Mouse (Mus musculus): ENCODE measurements at regions not wholly inside any gene's neighbourhood (a gene's known extent, or its start where the extent isn't known, plus 50 kb on each side); places are given as distances from the start of the nearest gene placed in this dataset.

DNA sequence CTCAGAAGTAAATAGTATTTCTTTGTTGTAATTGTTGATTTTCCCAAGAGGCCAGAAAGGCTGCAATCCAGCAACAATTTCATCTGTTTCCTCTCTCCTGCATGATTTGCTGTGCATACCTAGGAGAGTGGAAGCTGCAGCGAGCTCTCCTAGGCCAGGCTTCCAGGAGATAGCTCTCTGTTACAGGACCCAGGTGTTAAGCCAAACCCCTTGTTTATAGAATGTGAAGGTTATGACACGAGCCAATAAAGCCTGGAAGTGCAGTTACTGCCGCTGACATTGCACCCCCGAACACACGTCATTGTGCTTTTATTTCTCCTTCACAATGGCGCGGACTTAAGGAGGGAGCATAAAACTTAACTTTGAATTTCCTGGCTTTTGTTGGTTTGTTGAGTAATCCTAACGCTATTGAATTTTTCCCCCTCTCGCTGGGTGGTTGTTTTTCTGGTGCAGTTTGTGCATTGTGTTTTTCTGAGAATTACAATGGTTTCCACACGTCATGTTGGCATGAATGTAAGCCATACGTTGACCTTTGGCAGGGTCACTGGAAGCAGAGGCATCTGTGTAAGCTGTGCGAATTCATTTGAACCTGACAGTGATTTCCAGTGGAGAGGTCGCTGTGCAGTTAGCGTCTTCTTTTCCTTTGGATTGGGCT, 145.1 kb downstream of the Mtx2 start:
- Histone ChIP-seq H3K4me3 (ENCODE audit: low read depth, low read length) (no peak overlapping the region), H3K36me3 (ENCODE audit: control insufficient read depth, insufficient read depth, low read length, poor library complexity, severe bottlenecking) (no peaks in the 10 kb centered on the region), H3K9me3 (replicated peaks; ENCODE audit: control insufficient read depth, insufficient read depth, low read length, poor library complexity, severe bottlenecking) (no peaks in the 10 kb centered on the region), H3K9ac (ENCODE audit: low read depth, poor library complexity, severe bottlenecking) (no peak overlapping the region), H3K4me1 (ENCODE audit: control insufficient read depth, insufficient read depth, low read length) (no peaks in the 10 kb centered on the region), H3K27ac (ENCODE audit: insufficient read depth, low read length) (no peak overlapping the region), H3K27me3 (ENCODE audit: control insufficient read depth, insufficient read depth, low read length, poor library complexity, severe bottlenecking) (no peaks in the 10 kb centered on the region)
- TF ChIP-seq EP300 (IDR thresholded peaks at IDR 0.05; ENCODE audit: insufficient read depth, low read depth, low read length): no peak
- TF ChIP-seq CTCF (IDR thresholded peaks at IDR 0.05; ENCODE audit: low read depth, low read length): no peak
- no peak for TF ChIP-seq POLR2A (IDR thresholded peaks at IDR 0.05; ENCODE audit: insufficient read depth, low read length)

GRCm38 (mm10) chr2:74973386-74973785, 147.8 kb downstream of the Mtx2 start:
- no peak for TF ChIP-seq EP300 (IDR thresholded peaks at IDR 0.05; ENCODE audit: insufficient read depth, low read depth, low read length)
- H3K4me1 ChIP-seq (ENCODE audit: control insufficient read depth, insufficient read depth, low read length): no peaks in the 10 kb centered on the region
- no peaks in the 10 kb centered on the region; the same call in 1 of the 2 replicates for H3K9me3 ChIP-seq (replicated peaks; ENCODE audit: control insufficient read depth, insufficient read depth, low read length, poor library complexity, severe bottlenecking)
- H3K36me3 ChIP-seq (ENCODE audit: control insufficient read depth, insufficient read depth, low read length, poor library complexity, severe bottlenecking): no peaks in the 10 kb centered on the region
- H3K27ac ChIP-seq (ENCODE audit: insufficient read depth, low read length): no peak overlapping the region
- no peaks in the 10 kb centered on the region; the same call in 1 of the 2 replicates for H3K27me3 ChIP-seq (ENCODE audit: control insufficient read depth, insufficient read depth, low read length, poor library complexity, severe bottlenecking)
- no peak overlapping the region for H3K4me3 ChIP-seq (ENCODE audit: low read depth, low read length)
- H3K9ac ChIP-seq (ENCODE audit: low read depth, poor library complexity, severe bottlenecking): no peak overlapping the region

- no peak overlapping the region for H3K27ac ChIP-seq (ENCODE audit: insufficient read depth, low read length)
- no peaks in the 10 kb centered on the region for H3K4me1 ChIP-seq (ENCODE audit: control insufficient read depth, insufficient read depth, low read length)
- no peak overlapping the region for H3K9ac ChIP-seq (ENCODE audit: low read depth, poor library complexity, severe bottlenecking)
- no peaks in the 10 kb centered on the region; the same call in 1 of the 2 replicates for H3K9me3 ChIP-seq (replicated peaks; ENCODE audit: control insufficient read depth, insufficient read depth, low read length, poor library complexity, severe bottlenecking)
- TF ChIP-seq EP300 (IDR thresholded peaks at IDR 0.05; ENCODE audit: insufficient read depth, low read depth, low read length) (no peak), CTCF (IDR thresholded peaks at IDR 0.05; ENCODE audit: low read depth, low read length) (no peak), POLR2A (IDR thresholded peaks at IDR 0.05; ENCODE audit: insufficient read depth, low read length) (no peak)
- no peaks in the 10 kb centered on the region; the same call in 1 of the 2 replicates for H3K27me3 ChIP-seq (ENCODE audit: control insufficient read depth, insufficient read depth, low read length, poor library complexity, severe bottlenecking)
- no peak overlapping the region for H3K4me3 ChIP-seq (ENCODE audit: low read depth, low read length)
- H3K36me3 ChIP-seq (ENCODE audit: control insufficient read depth, insufficient read depth, low read length, poor library complexity, severe bottlenecking): no peaks in the 10 kb centered on the region
Observed at GRCm38 (mm10) chr2:74974595-74975325, 149.2 kb downstream of the Mtx2 start.

- H3K9ac ChIP-seq (ENCODE audit: low read depth, poor library complexity, severe bottlenecking): no peak overlapping the region
- no peak overlapping the region for H3K4me3 ChIP-seq (ENCODE audit: low read depth, low read length)
- TF ChIP-seq CTCF (IDR thresholded peaks at IDR 0.05; ENCODE audit: low read depth, low read length) (no peak), EP300 (IDR thresholded peaks at IDR 0.05; ENCODE audit: insufficient read depth, low read depth, low read length) (no peak), POLR2A (IDR thresholded peaks at IDR 0.05; ENCODE audit: insufficient read depth, low read length) (no peak)
- H3K4me1 ChIP-seq (ENCODE audit: control insufficient read depth, insufficient read depth, low read length): no peaks in the 10 kb centered on the region
- no peak overlapping the region for H3K27ac ChIP-seq (ENCODE audit: insufficient read depth, low read length)
- no peaks in the 10 kb centered on the region; the same call in 1 of the 2 replicates for H3K27me3 ChIP-seq (ENCODE audit: control insufficient read depth, insufficient read depth, low read length, poor library complexity, severe bottlenecking)
- H3K9me3 ChIP-seq (replicated peaks; ENCODE audit: control insufficient read depth, insufficient read depth, low read length, poor library complexity, severe bottlenecking): no peaks in the 10 kb centered on the region; the same call in 1 of the 2 replicates
- no peaks in the 10 kb centered on the region for H3K36me3 ChIP-seq (ENCODE audit: control insufficient read depth, insufficient read depth, low read length, poor library complexity, severe bottlenecking)
Observed at GRCm38 (mm10) chr2:74977348-74977747, 151.7 kb downstream of the Mtx2 start.

DNA sequence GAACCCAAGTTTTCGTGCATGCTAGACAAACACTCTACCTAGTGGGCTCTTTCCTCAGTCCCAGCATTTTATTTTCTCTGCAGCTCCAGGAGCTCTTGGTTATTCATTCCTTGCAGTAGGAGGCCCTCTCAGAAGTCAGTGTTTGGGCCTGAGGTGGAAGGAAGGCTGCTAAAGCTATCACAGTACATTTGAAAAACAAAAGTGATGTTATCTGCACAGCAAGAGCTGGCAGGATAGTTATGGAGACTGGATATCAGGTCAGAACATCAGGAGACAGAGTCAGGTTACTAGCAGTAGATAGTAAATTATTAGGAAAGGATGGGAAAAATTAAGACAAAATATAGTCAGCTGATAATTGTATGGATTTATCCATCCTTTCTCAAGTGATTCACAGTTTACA, 152.2 kb downstream of the Mtx2 start:
- Histone ChIP-seq H3K4me1 (ENCODE audit: control insufficient read depth, insufficient read depth, low read length) (no peaks in the 10 kb centered on the region), H3K9ac (ENCODE audit: low read depth, poor library complexity, severe bottlenecking) (no peak overlapping the region), H3K27me3 (ENCODE audit: control insufficient read depth, insufficient read depth, low read length, poor library complexity, severe bottlenecking) (no peaks in the 10 kb centered on the region; the same call in 1 of the 2 replicates), H3K27ac (ENCODE audit: insufficient read depth, low read length) (no peak overlapping the region), H3K9me3 (replicated peaks; ENCODE audit: control insufficient read depth, insufficient read depth, low read length, poor library complexity, severe bottlenecking) (no peaks in the 10 kb centered on the region; the same call in 1 of the 2 replicates), H3K36me3 (ENCODE audit: control insufficient read depth, insufficient read depth, low read length, poor library complexity, severe bottlenecking) (no peaks in the 10 kb centered on the region), H3K4me3 (ENCODE audit: low read depth, low read length) (no peak overlapping the region)
- TF ChIP-seq POLR2A (IDR thresholded peaks at IDR 0.05; ENCODE audit: insufficient read depth, low read length): no peak
- TF ChIP-seq EP300 (IDR thresholded peaks at IDR 0.05; ENCODE audit: insufficient read depth, low read depth, low read length): no peak
- TF ChIP-seq CTCF (IDR thresholded peaks at IDR 0.05; ENCODE audit: low read depth, low read length): no peak

DNA sequence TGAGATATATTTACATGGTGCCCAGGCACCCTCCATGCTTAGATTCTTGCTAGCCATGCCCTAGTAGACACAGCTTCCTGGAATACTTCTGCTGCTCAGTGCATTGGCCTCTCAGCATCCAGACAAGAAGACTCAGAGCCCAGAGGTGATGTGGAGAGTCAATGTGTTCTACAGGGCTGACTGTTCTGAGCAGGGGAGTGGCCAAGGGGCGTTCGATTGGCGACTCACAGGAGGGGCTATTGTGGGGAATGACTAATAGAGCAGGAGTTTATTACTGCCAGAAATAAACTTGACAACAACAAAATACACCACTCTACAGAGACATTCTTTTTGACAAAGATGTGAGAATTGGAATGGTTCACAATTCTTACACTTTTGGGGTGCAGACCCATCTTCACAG, 156.3 kb downstream of the Mtx2 start:
- H3K27me3 ChIP-seq (ENCODE audit: control insufficient read depth, insufficient read depth, low read length, poor library complexity, severe bottlenecking): no peaks in the 10 kb centered on the region; the same call in 1 of the 2 replicates
- no peak overlapping the region for H3K27ac ChIP-seq (ENCODE audit: insufficient read depth, low read length)
- no peaks in the 10 kb centered on the region; the same call in 1 of the 2 replicates for H3K9me3 ChIP-seq (replicated peaks; ENCODE audit: control insufficient read depth, insufficient read depth, low read length, poor library complexity, severe bottlenecking)
- TF ChIP-seq EP300 (IDR thresholded peaks at IDR 0.05; ENCODE audit: insufficient read depth, low read depth, low read length) (no peak), POLR2A (IDR thresholded peaks at IDR 0.05; ENCODE audit: insufficient read depth, low read length) (no peak), CTCF (IDR thresholded peaks at IDR 0.05; ENCODE audit: low read depth, low read length) (no peak)
- H3K36me3 ChIP-seq (ENCODE audit: control insufficient read depth, insufficient read depth, low read length, poor library complexity, severe bottlenecking): no peaks in the 10 kb centered on the region
- no peaks in the 10 kb centered on the region for H3K4me1 ChIP-seq (ENCODE audit: control insufficient read depth, insufficient read depth, low read length)
- no peak overlapping the region for H3K4me3 ChIP-seq (ENCODE audit: low read depth, low read length)
- H3K9ac ChIP-seq (ENCODE audit: low read depth, poor library complexity, severe bottlenecking): no peak overlapping the region
